Mouse (Mus musculus): ENCODE results near the gene Ermard.
"Not testable (repeated sequence)": the region's sequence is repeated elsewhere in the genome, so short reads cannot be mapped to it uniquely, and the experiment has no call there.

Ermard gene

DNA sequence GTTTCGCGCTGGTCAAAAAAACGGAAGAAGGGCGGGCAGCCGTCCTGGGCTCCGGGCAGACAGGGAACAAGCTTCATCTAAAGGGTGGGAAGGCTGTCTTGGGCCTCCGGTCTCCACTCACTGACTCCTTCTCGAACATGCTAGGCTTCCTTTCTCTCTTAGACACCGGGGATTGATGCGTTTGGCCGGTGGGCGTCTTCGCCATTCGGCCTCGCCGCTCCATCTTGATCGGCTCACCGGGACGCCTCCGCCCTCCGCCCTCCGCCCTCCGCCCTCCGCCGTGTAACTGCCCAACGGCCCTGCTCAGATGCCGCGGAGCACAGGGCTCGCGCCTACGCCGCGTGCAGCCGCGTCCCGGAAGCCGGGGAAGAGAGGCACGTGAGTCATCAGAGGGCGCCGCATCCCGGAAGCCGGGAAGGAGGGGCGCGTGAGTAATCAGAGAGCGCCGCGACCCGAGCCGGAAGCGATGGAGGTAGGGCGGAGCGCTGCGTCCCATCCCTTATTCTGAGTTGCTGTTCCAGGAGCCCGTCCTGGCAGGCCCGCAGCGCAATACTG, at the start of gene Ermard, which contains the start of the genes Tcte3 and Gm3448:
TSS of gene Ermard (plus strand) at position 34 of the 555 bp plus-strand sequence.
TSS of gene Tcte3 (minus strand) at position 314 of the 555 bp plus-strand sequence.
TSS of gene Gm3448 (minus strand) at position 363 of the 555 bp plus-strand sequence.
- DNase-seq (ENCODE audit: low spot score): not testable (repeated sequence)

DNA sequence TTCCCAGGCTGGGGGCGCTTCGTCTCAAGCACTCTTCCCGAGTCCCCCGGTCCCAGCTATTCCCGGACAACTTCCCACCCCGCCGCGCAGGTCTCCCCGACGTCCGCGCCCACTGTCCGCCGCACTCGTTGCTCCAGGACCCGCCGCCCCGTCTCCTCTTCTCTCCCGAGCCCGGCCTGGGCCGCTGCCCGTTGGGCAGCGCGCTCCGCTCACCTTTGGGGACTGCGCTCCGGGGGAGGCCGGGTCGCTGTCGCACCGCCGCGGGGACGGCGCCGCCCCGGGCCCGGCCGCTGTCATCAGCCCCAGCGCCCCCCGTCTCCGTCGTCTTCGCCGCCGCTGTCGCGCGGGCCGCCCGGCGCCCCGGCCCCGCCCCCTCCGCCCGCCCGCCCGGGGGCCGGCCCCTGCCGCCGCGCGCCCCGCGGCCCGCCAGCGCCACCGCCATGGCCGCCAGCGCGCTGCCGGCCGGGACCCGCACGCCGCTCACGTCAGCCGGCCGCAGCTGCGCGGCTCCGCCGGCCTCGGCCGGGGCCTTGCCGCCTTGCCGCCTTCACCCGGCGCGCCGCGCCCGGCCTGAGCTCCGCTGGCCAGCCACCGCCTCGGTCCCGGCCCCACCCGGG, 48.4 kb upstream of the Ermard start:
- not testable (repeated sequence) for DNase-seq (ENCODE audit: low spot score)

DNA sequence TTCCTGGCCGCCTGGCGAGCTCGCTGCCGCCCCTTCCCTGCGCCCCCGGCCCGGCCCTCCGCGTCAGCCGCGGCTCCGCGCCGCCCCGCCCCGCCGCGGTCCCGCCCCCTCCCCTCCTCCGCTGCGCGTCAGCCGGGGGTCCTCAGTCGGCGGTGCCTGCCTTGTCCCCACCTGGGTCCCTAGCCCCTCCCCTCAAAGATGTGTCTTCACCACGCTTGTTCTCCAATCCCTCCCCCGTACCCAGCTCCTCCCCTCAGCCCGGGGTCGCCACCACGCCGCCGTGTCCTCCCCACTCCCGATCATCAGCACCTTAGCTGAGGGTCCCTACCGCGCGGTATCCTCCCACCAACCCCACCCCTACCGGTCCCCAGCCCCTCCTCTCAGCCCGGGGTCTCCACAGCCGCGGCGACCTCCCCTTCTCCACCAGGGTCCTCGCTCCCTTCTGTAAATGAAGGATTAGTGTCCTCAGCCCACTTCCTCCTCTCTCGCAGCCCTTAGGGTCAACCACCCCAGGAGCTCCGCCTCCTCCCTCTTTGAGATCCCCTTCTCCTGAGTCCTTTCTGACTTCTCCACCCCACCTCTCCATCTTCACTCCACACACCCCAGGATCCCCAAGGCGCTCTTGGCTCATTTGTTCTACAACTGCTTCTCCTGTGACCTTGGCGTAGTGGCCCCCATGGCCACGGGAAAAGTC, 47.7 kb upstream of the Ermard start:
- not testable (repeated sequence) for DNase-seq (ENCODE audit: low spot score)

DNA sequence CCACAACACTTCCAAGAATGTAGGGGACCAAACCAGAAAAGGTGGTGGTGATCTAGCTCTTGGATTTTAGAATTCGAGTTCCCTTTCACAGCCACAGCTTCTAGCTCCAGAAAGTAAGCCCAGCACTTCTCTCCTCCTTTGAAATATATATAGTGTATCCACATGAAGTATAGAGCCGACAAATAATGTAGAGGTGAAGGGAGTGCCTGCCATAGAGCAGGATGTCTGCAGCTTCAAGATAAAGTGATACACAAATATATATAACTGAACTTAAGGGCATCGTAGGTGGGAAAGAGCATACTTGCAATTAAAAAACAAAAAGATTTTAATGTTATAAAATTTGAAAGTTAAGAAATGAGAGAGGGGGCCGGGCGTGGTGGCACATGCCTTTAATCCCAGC, 46.9 kb upstream of the Ermard start:
- DNase-seq (ENCODE audit: low spot score): not testable (repeated sequence)

GRCm38 (mm10) chr17:15000047-15000446, 41.0 kb upstream of the Ermard start:
- DNase-seq (ENCODE audit: low spot score): not testable (repeated sequence)

- DNase-seq (ENCODE audit: low spot score): not testable (repeated sequence)
These were observed 31.9 kb upstream of the Ermard start for GRCm38 (mm10) chr17:15009088-15009487.

DNA sequence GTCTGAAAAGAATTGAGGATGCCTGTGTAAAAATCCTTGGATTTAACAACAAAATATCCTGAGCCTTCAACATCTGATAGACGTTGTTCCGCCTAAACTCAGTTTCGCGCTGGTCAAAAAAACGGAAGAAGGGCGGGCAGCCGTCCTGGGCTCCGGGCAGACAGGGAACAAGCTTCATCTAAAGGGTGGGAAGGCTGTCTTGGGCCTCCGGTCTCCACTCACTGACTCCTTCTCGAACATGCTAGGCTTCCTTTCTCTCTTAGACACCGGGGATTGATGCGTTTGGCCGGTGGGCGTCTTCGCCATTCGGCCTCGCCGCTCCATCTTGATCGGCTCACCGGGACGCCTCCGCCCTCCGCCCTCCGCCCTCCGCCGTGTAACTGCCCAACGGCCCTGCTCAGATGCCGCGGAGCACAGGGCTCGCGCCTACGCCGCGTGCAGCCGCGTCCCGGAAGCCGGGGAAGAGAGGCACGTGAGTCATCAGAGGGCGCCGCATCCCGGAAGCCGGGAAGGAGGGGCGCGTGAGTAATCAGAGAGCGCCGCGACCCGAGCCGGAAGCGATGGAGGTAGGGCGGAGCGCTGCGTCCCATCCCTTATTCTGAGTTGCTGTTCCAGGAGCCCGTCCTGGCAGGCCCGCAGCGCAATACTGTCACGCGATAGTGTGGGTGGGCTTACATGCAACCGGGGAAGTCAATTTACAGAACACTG, 31.1 kb upstream of the Ermard start, which contains the start of gene Gm3435:
TSS of gene Gm3435 (plus strand) at position 471 of the 708 bp plus-strand sequence.
- DNase-seq (ENCODE audit: low spot score): not testable (repeated sequence)

- DNase-seq (ENCODE audit: low spot score): not testable (repeated sequence)
These were observed 19.3 kb upstream of the Ermard start for GRCm38 (mm10) chr17:15021503-15022220.

DNA sequence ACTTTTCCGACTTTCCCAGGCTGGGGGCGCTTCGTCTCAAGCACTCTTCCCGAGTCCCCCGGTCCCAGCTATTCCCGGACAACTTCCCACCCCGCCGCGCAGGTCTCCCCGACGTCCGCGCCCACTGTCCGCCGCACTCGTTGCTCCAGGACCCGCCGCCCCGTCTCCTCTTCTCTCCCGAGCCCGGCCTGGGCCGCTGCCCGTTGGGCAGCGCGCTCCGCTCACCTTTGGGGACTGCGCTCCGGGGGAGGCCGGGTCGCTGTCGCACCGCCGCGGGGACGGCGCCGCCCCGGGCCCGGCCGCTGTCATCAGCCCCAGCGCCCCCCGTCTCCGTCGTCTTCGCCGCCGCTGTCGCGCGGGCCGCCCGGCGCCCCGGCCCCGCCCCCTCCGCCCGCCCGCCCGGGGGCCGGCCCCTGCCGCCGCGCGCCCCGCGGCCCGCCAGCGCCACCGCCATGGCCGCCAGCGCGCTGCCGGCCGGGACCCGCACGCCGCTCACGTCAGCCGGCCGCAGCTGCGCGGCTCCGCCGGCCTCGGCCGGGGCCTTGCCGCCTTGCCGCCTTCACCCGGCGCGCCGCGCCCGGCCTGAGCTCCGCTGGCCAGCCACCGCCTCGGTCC, 17.0 kb upstream of the Ermard start:
- DNase-seq (ENCODE audit: low spot score): not testable (repeated sequence)

DNA sequence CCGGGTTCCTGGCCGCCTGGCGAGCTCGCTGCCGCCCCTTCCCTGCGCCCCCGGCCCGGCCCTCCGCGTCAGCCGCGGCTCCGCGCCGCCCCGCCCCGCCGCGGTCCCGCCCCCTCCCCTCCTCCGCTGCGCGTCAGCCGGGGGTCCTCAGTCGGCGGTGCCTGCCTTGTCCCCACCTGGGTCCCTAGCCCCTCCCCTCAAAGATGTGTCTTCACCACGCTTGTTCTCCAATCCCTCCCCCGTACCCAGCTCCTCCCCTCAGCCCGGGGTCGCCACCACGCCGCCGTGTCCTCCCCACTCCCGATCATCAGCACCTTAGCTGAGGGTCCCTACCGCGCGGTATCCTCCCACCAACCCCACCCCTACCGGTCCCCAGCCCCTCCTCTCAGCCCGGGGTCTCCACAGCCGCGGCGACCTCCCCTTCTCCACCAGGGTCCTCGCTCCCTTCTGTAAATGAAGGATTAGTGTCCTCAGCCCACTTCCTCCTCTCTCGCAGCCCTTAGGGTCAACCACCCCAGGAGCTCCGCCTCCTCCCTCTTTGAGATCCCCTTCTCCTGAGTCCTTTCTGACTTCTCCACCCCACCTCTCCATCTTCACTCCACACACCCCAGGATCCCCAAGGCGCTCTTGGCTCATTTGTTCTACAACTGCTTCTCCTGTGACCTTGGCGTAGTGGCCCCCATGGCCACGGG, 16.4 kb upstream of the Ermard start:
- DNase-seq (ENCODE audit: low spot score): not testable (repeated sequence)

- not testable (repeated sequence) for DNase-seq (ENCODE audit: low spot score)
These were observed 15.5 kb upstream of the Ermard start for GRCm38 (mm10) chr17:15025513-15025912.

DNA sequence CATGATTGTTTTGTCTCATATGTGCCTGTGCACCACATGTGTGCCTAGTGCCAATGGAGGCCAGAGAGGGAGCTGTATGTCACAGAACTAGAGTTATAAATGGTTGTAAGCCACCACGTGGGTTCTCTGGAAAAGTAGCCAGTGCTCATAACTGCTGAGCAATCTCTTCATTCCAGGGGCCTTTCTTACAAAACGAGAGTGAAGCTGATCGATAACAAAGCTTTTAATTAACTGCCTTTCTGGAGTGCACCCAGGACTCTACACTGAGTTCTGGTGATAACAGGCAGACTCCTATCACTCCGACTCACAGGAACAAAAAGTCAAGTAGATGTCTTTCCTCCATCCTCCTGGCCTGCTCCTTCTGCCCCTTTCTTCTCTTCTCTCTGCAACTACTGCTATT, 9.6 kb upstream of the Ermard start:
- not testable (repeated sequence) for DNase-seq (ENCODE audit: low spot score)

DNA sequence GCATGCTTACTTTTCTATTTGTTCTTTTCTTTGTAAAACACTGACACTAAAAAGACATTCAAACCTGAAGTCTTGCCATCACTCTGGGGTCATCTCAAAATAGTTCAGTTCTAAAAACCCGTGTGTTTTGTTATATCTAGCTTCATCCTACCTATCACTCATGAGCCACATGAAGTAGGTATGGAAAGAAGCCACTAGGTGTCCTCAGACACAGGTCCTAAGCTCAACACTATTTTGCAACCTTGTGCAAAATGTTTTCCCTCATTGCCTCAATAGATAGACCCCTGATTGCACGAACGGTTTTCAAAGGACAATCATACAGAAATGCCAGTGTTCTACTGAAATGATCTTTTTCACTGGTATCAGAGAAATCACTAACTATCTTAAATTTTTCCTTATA, 553 bp upstream of the Ermard start:
- not testable (repeated sequence) for DNase-seq (ENCODE audit: low spot score)

DNA sequence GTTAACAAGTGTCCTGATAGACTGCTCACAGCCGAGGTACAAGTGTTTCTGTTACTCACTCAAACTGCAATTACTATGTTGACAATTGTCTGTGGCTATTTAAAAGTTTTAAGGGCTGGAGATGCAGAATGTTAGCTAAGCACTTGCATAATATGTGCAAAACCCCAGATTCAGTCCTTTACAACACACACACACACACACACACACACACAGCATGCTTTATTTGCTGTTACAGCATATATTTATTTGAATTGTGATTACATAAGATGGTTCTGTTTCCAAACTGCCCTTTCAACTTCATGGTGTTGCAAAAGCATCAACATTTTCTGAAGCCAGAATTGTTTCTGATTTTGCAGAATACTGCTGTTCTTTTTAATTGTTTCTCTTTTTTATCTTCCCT, 9.3 kb downstream of the Ermard start:
- DNase-seq (ENCODE audit: low spot score): not testable (repeated sequence)

GRCm38 (mm10) chr17:15052766-15053165, 11.8 kb downstream of the Ermard start:
- DNase-seq (ENCODE audit: low spot score): not testable (repeated sequence)

DNA sequence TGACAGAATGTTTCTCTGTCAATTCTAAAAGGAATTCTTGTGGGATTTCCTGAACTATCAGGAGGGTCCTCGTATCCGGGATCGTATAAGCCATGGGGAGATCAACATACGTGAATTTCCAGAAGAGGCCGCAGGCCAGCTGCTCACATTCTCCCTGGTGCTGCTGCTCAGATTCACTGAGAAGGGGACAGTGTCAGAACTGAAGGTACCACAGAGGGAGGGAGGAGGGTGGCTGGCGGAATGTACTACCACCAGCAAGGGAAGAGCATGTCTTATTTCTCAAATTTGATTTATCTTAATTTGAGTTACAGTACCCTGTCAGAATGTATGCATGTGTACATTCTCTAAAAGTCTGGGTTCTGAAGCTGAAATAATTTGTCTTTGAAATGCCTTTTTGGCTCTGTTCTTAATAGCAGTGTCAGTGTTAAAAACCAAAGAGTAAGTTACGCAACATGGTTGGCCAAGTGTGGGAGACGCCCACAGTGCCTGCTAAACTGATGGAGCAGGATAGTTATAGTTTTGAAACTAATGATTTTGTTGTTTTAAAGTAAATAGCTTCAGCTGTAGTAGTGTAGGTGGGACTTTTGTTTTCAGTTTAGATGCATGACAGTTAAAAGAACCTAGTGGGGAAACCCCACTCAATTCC, 12.3 kb downstream of the Ermard start:
- DNase-seq (ENCODE audit: low spot score): not testable (repeated sequence)

- not testable (repeated sequence) for DNase-seq (ENCODE audit: low spot score)
These were observed 12.8 kb downstream of the Ermard start for GRCm38 (mm10) chr17:15053829-15054200.

- DNase-seq (ENCODE audit: low spot score): no peak
These were observed 14.9 kb downstream of the Ermard start for GRCm38 (mm10) chr17:15055925-15056324.

DNA sequence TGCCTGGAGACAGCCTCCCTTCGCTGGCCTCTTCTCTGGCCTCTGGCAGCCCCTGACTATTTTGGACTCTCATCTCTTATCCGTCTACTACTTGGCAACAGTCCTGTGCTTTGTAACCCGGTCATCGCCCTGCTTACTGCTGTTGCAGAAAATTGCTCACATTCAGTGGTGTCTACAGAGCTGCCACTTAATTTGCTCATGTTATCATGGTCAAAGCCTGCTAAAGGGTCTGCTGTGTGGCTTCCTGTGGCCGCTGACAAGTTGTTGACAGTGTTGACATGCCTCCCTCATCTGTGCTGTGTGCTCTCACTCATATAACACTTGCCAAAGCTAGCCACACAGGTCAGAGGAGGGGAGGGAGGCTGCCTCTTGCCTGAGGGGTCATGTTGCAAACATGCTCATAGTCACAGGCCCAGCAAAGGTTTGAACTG, 17.2 kb downstream of the Ermard start:
- no peak for DNase-seq (ENCODE audit: low spot score)

GRCm38 (mm10) chr17:15059646-15060045, 18.6 kb downstream of the Ermard start:
- DNase-seq (ENCODE audit: low spot score): no peak
